Mouse (Mus musculus) erythroblast, adult 5-6 weeks (primary cell): ENCODE results near the gene Eme1. TPM values are rescaled to one million over a fixed set of nuclear protein-coding genes. Genes with fewer than 3 reads are reported as not detected.
"Not testable (repeated sequence)": the region's sequence is repeated elsewhere in the genome, so short reads cannot be mapped to it uniquely, and the experiment has no call there.

Experiments
- ATAC-seq: replicated peaks from 2 replicates; pipeline ENCODE4 v1.8.0; 2016; ENCODE audit warnings: moderate number of reproducible peaks, mild to moderate bottlenecking, moderate TSS enrichment, inconsistent platforms; ENCODE audit not compliant: poor library complexity, low FRiP score, severe bottlenecking
- total RNA-seq, 2 experiments: library from RNA; stranded (forward) in 1 of 2; stranded (reverse) in 1 of 2; fragments of 150-400 nt in 1 of 2; fragments of 200-764, 138-1000 nt in 1 of 2; gene quantifications; 2 replicates each; pipeline versions ENCODE4 v1.2.3 to v1.2.4; 2015 to 2017; ENCODE audit warnings: low replicate concordance in 2 of 2

Gene Eme1
- total RNA-seq (2015; ENCODE audit: low replicate concordance) (3.1 and 4.8 TPM in 2 replicates), total RNA-seq (2017; ENCODE audit: low replicate concordance) (10.1 and 13.2 TPM in 2 replicates)

DNA sequence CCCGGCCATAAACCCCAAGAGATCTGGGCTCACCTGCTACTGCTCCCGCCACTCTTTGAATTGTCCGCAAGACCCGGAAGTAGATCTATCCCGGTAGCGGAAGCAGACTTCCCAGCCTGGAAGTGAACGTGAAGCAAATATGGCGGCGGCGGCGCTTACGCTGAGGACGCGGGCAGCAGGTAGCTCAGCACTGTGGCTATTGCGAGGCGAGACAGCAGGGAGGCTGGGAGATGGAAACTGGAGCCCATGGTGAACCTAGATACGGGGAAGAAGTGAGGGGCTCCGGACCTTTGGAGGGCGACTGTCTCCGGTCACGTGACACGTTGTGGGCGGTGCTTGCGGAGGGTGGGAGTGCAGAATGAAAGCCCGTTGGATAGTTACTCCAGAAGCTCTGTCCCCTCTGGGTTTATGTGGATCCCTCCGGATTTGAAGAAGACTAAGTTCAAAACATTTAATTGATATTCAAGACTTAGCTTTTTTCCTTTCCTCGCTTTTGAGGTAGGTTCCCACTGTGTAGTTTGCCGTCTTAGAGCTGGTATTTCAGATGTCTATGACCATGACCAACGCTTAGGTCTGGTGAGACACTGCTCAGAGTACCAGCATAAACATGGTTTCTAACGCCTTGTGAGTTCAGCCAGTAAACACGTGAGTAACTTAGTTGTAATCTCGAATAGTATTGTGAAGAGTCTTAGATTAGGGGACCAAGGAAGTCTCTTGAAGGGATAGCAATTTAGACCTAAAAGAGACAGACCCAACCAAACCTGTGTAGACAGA, at the start of gene Eme1, which contains the start of gene Mrpl27:
TSS of gene Eme1 (minus strand) at position 302 of the 774 bp plus-strand sequence.
TSS of gene Mrpl27 (plus strand) at position 105 of the 774 bp plus-strand sequence.
- ATAC-seq = peak; percentile 97

DNA sequence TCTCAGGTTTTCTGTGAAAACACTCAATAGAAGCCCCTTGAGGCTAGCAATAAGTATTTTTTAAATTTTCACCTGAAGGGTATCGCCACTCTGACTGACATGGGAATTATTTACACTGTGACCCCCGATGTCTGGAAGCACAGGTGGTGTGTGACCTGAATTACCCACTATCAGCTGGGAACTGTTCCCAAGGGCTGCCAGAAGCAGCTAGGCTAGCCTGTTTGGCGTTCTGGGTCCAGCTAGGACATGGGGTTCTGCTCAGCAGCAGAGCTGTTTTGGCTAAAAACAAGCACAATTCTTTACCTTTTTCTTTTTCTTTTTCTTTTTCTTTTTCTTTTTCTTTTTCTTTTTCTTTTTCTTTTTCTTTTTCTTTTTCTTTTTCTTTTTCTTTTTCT, 48.4 kb upstream of the Eme1 start:
- ATAC-seq = no peak

DNA sequence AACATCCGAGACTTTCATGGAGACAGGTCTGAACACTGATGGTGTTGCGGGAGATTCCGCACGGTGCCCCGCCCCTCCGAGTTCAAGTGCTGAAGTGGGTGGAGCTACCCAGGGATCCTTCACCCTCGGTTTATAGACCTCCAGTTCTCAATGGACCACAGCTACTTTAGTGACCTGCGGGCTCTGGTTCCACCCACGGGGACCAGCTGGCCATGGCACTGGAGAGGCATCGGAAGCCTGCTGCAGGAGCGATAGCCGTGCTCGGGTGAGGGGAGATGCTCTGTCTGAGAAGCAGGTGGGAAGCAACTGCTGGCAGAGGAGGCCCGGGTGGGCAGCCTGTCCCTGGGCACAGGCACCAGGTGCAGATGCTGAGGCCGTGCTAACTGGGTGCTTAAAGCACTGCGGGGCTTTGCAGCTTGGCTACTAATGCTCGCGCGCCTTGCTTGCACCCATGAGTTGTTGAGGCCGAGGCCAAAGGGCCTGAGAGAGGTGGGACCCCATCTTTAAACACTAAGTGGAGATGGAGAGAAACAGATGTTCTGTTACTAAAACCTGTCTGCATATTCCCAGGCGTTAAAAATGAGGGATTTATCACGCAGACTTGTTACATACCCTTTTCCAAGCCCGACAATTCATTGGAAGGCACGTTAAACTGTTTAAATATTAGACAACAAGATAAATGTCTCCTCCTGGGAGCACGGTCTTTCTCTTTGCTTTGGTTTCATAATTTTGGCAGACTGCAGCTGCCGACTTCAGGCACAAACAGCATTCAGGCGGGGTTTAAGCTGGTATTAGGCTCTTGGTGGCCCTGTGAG, 47.8 kb upstream of the Eme1 start:
- ATAC-seq = no peak

DNA sequence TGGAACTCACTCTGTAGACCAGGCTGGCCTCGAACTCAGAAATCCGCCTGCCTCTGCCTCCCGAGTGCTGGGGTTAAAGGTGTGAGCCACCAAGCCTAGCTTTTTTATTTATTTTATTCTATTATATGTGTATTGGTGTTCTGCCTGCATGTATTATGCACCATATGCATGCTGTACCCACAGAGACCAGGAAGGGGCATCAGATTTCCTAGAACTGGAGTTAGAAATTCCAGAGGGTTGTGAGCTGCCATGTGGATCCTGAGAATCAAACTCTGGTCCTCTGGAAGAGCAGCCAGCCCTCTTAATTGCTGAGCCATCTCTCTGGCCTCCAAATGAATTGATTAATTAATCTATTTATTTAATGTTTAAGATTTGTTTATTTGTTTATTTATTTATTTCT, 45.6 kb upstream of the Eme1 start:
- no peak for ATAC-seq

DNA sequence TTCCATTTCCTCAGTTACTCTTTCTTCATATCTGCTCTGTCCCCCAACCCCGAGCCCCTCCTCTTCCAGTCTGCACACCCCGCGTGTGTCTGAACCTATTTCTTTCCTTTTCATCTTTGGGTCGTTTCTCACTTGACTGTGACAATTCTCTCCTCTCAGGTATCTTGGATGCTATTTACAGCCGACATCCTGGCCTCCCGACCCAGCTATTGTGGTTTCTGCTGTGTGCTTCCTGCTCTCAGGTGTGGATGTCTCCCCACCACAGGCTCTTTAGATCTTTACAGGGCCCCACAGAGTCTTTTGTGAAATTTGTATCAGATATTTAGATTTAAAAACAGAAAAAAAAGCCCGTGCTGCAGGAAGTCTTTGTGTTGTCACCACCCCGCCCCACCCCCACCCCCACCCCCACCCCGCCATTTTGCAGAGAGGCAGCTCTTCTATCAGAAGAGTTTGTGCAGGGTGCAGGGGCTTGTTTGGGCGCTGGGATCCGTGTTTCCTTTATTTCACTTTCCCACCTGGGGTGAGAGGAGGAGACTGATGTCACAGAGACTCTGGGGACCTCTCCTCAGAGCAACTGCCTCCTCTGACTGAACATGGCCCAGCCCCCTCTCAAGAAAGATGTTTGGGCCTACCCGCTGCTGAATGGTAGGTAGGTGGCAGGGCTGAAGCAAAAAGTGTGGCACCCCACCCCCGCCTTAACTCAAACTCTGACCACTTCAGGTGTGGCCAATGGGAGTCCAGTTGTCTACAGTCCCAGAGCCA, 44.1 kb upstream of the Eme1 start:
- no peak for ATAC-seq

DNA sequence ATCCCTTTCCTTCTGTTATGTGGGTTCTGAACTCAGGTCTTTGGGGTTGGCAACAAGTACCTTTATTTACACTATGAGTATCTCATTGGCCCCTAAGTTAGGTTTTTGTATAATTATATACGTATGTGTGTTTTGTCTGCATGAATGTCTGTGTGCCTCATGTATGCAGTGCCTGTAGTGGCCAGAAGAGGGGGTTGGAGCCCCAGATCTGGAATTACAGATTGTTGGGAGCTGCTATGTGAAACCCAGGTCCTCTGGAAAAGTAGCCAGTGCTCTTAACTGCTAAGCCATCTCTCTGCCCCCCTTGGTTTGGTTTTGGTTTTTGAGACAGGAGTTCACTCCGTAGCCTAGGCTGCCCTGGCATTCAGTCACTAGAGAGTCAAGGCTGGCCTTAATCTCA, 43.4 kb upstream of the Eme1 start:
- no peak for ATAC-seq

DNA sequence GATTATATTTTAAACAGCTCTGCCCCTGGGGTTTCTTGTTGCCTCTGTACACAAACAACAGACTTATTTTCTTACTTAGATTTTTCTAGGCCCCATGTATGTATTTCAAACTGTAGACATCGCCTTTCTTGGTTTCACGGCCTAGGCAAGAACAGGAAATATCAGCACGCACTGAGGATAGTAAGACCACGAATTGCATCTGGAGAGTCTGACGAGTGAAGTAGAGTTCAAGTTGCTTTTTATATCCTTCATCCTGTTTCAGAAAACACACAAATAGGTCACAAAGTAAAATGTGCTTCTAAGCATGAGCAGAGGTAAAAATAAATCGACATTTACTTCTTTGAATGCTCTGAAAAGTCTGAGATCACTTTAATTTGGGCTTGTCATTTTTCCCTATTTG, 41.7 kb upstream of the Eme1 start:
- no peak for ATAC-seq

DNA sequence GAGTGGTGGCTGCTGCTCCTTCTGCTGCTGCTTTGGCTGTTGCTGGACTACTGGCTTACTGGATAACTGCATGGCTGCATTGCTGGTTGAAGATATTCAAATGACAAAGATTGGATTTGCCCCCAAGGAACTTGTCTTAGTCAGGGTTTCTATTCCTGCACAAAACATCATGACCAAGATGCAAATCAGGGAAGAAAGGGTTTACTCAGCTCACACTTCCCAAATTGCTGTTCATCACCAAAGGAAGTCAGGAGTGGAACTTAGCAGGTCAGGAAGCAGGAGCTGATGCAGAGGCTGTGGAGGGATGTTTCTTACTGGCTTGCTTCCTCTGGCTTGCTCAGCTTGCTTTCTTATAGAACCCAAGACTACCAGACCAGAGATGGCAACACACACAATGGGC, 38.7 kb upstream of the Eme1 start:
- ATAC-seq = not testable (repeated sequence)

DNA sequence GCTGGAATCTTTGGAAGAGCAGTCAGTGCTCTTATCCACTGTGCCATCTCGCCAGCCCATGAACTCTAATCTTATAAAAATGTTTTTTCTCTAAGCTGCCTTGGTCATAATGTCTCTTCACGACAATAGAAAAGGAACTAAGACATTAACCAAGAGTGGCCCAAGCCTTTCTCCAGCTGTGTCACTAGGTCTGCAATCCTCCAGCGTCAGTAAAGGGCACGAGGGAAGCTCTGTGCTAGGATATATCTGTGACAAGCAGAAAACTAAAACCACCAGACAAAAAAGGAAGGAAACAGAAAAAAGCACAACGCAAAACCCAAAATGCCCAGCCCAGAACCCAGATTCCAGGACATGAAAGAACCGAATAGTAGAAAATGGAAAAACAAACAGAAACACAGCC, 33.4 kb upstream of the Eme1 start:
- ATAC-seq = no peak

DNA sequence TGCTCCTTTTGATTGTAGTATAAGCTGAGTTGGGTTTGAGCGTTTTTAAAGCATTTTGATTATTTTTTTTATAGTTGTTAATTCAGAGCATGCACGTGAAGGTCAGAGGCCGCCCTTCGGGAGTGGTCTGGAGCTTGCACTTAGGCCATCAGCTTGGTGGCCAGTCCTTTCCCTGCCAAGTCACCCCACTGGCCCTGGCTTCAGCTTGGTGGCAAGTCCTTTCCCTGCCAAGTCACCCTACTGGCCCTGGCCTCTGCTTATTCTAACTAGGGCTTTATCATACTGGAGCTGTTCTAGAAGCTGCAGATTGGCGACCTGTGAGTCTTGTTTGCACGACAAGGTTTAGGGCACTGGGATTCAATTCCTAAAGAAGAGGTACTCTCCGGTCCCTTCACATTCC, 28.7 kb upstream of the Eme1 start:
- ATAC-seq = no peak

DNA sequence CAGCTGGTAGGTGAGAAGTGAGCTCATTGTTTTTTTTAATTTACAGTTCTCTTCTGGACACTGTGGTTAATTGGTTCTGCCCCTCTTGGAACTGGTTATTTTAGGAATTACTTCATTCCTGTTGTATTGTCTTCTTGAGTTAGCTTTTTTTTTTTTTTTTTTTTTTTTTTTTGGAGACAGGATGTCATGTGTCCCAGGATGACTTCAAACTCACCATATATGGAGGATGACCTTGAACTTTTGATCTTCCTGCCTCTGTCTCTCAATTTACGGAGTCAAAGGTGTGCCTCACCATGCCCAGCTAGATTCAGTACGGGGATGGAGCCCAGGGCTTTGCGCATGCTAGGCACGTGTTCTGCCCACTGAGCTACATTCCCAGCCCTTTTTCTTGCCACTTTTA, 27.9 kb upstream of the Eme1 start:
- ATAC-seq = no peak

DNA sequence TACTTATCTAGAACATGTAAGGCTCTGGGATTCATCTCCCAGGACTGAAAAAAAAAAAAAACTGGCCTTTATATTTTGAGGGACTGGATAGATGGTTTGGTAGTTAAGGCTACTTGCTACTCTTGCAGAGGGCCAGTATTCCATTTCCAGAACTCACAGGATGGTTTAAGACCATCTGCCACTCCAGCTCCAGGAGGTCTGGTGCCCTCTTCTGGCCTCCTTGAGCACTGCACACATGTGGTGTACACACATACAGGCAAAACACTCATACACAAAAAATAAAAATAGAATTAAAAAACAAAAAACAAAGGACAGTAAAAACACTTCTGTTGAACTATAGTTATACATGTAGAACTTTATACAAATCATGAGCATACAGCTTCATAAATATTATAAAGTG, 26.9 kb upstream of the Eme1 start:
- no peak for ATAC-seq

DNA sequence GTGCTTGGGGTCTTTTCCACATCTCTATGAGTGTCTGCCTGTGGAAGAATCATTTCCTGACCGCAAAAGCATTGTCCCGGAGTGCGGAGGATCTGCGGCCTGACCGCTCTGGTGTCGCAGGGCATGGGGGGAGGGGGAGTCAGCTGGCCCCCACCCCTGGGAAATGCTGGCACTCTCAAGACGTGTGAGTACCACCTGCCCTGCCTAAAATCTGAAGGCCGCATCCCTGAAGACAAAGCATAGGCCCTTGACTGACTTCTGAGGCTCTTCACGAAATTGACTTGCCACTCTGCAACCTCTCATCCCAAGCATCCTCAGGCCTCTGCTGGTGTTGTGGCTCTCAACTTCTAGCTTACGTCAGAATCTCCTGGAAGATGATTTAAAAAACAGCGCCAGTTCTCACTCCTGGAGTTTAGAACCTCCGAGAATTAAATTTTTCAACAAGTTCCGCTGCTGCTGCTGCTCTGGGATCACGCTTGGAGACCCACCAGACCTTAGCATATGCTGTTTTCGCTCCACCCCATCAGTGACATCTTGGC, 23.9 kb upstream of the Eme1 start:
- ATAC-seq = no peak

DNA sequence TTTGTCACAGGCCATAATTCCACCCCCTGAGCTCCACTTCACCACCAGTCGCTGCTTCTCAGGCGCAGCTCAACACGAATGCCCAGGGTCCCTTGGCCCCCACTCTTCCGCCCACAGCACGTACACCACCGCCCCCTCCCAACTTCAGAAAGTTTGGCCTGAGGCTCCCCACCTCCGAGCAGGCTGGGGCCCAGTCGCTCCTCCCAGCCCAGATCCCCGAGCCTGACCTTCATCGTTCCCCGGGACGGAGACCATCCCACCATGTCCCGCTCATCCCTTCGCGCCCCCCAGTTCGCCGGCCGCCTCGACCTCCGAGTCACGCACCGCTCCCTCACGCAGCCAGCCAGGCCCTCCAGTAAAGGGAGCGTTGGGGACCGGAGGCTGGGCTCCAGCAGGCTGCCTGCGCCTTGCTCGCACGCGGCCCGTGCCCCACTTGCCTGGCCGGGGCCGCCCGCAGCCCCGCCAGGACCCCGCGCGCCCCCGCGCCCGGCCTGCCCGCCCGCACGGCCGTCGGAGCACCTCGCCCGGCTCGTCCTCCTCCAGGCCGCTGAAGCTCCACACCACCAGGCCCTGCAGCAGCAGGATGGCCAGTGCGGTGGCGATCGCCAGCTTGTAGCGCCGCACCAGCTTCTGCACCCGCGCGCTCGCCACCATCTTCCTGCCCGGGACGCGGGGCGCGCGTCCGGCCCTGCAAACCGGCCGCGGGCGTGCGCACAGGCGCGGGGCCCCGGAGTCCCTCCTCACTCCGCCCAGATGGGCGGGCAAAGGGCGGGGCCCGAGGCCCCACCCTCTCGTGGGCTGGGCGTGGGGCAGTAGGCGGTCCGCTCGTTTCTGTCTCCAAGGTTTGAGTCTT, 23.2 kb upstream of the Eme1 start, which contains the start of gene Xylt2:
TSS of gene Xylt2 (minus strand) at position 762 of the 853 bp plus-strand sequence.
- peak; percentile 93 for ATAC-seq

DNA sequence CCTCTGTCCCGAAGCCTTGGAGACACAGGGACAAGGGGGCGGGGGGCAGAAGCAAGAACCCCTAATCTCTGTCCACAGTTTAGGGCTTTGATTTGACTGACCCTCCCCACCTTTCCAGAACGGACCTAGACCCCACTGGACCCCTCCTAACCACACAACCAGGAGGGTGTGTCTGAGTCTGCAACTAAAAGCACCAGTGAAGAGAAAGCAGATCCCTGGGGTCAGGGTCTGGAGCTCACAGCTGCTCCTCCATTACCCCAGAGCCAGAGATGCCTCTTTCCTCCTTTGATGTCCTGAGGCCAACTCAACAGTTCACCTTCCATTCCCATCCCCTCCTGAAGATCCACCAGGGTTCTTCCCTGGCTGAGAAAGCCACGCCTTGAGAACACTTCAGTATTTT, 22.5 kb upstream of the Eme1 start:
- ATAC-seq = no peak

DNA sequence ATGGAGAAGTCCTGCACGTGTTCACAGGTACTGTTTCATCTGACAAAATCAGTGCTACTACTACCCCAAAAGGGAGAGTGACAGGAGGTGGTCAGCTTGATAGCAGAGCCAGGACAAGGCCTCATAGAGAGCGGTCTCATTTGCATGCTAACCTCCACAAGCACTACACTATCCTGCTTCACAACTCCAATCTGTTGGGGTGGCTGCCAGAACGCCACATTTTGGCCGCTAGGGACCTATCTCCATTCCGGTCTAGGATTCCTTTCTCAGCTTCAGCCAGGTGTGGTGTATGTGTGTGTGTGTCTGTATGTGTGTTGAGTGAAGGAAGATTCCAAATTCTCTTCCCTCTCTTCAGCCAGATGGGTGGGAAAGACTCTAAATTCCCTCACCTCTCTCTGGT, 21.7 kb upstream of the Eme1 start:
- no peak for ATAC-seq

DNA sequence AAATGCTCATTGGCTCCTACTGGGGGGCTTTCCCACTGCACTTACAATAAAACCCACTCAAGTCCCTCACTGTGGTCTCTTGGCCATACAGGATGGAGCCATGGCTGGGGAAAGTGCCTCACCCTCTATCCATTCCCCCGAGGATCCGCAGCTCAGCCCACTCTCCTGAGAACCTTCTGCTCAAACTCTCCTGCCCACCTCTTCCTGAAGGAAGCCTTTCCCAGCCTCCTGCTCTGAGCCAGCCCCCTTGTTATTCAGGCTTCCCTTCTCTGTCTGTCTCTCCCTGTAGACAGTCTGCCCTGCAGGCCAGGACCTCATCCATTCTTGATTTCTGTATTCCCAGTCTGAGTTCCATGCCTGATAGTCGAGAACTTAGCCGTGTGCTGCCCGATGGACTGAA, 21.2 kb upstream of the Eme1 start:
- ATAC-seq = no peak

DNA sequence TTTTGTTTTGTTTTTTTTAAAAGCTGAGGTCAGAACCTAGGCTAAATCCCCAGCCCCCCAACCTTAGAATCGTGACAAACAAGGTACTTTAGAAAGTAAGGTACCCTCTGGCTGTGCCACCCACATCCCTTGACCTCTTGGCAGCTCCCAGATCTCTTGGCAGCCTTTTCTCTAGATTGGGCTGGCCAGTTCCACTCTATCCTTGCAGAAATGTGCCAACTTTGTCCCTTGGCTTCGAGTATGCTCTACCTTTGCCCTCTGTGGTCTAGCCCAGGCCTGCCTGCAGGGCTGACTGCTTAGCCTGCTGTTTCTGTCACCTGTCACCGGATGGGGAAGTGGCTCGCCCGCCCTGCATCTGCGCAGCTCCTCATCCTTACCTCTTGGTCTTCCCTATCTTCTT, 11.5 kb upstream of the Eme1 start:
- no peak for ATAC-seq

DNA sequence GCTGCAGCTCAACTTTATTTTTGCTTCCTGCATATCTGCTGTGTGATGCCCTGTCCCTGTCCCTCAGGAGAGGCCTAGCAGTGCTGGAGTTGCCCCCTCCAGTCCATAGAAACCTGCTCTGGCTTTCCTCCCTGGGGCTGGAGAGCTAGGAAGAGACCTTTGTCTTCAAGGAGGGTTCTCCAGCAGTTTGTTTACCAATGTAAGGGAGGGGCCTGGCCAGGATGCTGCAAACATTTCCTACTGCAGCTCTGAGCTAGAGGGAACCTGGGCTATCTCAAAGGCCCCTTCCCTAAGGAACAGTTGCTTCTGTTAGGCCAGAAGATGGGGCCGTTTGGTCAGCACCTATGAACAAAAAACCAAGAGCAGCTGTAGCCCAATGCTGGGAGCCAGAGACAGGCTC, 7.6 kb upstream of the Eme1 start:
- no peak for ATAC-seq
